Mouse (Mus musculus) bone marrow, adult 2 months (tissue): ENCODE measurements around the gene Poc1a.

Experiments
- CTCF ChIP-seq: fragments of 200-500 bp; IDR thresholded peaks from 2 replicates; pipeline ENCODE4 v1.5.1; 2011; ENCODE audit warnings: low read length, control low read depth; ENCODE audit not compliant: control insufficient read depth, insufficient read depth
- POLR2A ChIP-seq: fragments of 200-500 bp; IDR thresholded peaks from 2 replicates; pipeline ENCODE4 v1.6.1; 2011; ENCODE audit warnings: low read depth, mild to moderate bottlenecking, control low read depth, low read length, borderline replicate concordance; ENCODE audit not compliant: control insufficient read depth

DNA sequence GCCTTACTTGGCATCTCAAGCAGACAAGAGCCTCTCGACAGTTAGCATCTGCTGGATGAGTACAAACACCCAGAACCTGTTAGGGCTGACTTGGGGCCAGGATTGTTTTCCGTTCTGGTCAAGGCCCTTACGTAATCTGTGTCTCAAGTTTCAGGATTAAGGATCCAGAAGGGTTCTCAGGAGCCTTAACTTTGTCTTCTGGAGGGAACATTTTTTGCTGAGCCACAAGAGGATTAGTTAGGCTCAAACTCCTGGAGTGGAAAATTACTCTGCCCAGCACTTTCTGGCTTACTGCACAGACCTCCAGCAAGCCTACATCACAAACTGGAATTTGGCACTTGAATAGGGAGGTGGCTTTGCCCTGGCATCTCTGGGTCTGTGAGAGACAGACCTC is 44.0 kb upstream of the Poc1a start:
- no peak for TF ChIP-seq CTCF
- no peak for TF ChIP-seq POLR2A
